Mouse (Mus musculus) adrenal gland, postnatal 25 days (tissue): ENCODE measurements around the gene Fam187a. TPM values are rescaled to one million over a fixed set of nuclear protein-coding genes. Genes with fewer than 3 reads are reported as not detected.
A peak's percentile ranks its signal among the peaks of the same experiment; 100 is the strongest.

Source experiments
- DNase-seq: peaks from one replicate; pipeline ENCODE4 v3.0.0; 2021; ENCODE audit warnings: mixed read lengths
- long read RNA-seq: library from polyadenylated mRNA; stranded (forward); transcript quantifications from one replicate; pipeline ENCODE4 v2.0.0, GENCODE M21; 2021
- total RNA-seq: library from RNA; stranded (reverse); gene quantifications from 2 replicates; pipeline ENCODE4 v1.2.3, GENCODE M21; 2021

Fam187a gene
- total RNA-seq, result not detected in 2 replicates
- long read RNA-seq, result 0 reads

DNA sequence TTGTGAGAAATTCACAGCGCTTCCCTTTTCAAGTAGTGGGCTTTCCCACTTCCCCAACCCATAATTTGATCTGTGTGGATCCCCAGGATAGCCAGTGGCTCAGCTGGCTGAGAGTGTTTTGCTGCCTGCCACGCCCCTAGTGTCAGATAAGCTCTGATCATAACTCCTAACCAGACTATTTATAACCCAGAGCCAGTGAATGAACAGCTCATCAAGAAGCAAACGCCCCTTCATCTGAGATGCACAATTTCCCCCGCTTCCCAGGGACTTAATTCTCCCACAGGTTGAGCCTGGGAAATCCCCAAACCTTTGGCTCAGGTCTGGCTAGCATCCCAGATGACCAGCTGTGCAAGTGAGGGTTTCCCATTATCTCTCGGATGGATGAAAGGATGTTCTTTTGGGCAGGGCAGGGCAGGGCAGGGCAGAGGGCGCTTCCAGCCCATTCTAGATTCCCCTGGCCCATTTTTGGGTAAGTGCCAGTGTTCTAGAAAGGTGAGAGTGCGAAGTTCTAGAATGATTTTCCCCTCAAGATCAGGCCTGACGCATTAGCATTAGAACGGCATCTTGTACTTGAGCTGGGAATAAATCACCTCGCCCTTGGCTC lies at the start of gene Fam187a:
Gene Fam187a, plus strand, starts transcription at position 554 of the 604 bp plus-strand sequence.
- DNase-seq, result no peak

DNA sequence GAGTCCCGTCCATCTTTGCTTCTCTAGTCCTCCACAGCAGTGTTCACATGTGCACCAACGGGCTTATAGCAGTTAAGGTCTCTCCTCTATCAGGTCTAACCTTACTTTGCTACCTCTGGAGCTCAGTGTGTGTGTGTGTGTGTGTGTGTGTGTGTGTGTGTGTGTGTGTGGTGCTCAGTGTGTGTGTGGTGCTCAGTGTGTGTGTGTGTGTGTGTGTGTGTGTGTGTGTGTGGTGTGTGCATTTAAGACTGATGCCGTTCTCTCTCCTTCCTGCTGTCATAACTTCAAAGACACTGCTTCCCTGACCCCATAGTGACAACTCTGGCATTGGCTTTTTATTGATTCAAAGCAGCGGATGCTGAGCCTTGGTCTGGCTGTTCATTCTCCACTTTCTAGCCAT lies 49.4 kb upstream of the Fam187a start, which contains the start of gene Higd1b:
Gene Higd1b, plus strand, starts transcription at position 301 of the 400 bp plus-strand sequence.
- DNase-seq, result no peak

DNA sequence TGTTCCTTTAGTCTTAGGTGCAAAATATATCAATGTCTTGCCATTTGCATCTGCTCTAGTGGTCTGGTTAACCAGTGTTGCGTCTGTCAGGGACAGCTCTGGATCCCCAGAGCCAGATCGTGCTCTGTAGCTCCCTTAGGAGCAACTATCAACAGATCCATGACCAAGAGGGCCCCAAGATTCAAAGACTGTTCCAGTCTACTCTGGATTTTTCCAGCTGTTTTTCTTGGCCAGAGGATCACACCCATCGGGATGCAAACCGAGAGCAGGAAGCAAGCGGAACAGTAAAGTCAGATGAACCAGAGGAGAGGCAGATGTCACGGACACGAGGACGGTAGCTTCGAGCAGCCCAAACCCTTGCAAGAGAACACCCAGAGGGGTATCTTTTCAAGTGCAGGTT lies 48.8 kb upstream of the Fam187a start:
- DNase-seq, result no peak

DNA sequence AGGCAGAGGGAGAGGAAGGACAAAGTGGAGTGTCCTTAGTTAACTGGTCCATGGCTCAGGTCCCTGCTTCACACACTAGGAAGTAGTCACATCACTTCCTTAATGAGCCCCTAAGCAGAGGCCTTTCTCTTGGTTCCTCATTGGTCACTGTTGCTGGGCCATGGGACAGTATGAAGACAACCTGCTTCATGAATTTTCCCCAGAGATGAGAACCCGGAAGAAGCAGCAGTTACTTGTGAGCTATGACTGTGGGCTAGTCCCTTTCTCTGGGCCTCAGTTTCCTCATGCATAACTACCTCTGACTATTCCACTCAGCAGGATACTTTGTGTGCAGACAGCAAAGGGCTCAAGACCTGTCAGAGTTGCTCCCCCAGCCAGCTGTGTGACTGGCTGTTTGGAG lies 47.6 kb upstream of the Fam187a start:
- no peak for DNase-seq

GRCm38 (mm10) chr11:102838126-102838525 lies 46.8 kb upstream of the Fam187a start:
- no peak for DNase-seq

DNA sequence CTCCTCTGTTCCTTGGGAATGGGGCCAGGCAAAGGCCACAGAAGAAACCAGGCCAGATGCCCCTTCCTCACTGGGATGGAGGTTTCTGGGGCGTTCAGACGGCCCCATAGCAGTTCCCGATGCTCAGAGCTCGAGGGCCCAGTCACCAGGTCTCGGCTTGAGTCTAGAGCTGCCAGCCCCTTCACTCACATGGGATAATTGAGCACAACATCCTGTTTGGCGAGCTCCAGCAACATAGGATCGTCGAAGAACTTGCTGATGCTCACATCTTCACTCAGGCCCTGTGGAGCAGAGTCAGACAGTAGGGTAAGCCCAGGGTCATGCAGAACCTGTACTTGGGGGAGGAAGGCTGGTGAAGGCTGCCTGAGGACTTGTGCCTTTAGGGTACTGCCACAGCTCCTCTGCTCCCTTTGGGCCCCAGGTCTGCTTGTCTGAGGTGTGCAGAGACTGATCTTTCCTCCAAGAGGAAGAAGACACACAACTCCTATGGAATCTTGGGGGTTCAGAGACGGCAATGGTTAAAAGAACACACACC lies 46.3 kb upstream of the Fam187a start:
- DNase-seq, result no peak

GRCm38 (mm10) chr11:102845926-102846325 lies 39.0 kb upstream of the Fam187a start:
- peak; percentile 29 for DNase-seq

- peak; percentile 86 for DNase-seq
Measured at GRCm38 (mm10) chr11:102851883-102852282, 33.1 kb upstream of the Fam187a start.

DNA sequence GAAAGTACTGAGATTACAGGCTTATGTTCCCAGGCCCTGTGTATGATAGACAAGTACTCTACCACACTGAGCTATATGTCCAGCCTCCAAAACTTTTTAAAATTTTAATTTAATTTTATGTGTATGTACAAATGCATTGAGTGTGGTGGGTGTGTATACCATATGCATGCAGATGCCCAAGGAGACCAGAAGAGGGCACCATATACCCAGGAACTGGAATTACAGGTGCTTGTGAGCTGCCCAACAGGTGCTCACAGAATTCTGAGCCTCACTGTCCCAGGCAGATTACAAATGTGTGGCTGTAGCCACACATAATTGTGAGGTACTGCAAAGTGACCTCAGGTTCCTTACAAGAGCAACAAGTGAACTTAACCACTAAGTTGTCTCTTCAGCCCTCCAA lies 31.2 kb upstream of the Fam187a start:
- DNase-seq, result no peak

DNA sequence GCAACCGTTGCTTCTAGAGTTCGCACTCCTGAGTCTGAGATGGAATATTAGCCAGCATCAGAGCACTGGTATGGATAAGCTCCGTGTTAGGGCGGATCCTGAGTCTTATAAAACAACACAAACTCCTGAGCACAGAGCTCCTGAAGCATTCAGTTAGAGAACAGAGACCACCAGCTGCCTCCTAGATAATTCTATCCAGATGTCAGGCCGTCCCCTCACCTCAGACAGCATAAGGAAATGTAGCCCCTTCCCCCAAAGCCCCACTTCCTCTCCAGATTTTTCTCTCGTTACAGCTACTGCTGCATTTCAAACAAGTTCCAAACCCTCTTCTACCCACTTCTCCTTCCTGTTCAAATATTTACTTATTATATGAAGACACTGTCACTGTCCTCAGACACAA lies 29.0 kb upstream of the Fam187a start:
- no peak for DNase-seq

GRCm38 (mm10) chr11:102858951-102859350 lies 26.0 kb upstream of the Fam187a start:
- no peak for DNase-seq

GRCm38 (mm10) chr11:102859933-102860332 lies 25.0 kb upstream of the Fam187a start:
- no peak for DNase-seq

DNA sequence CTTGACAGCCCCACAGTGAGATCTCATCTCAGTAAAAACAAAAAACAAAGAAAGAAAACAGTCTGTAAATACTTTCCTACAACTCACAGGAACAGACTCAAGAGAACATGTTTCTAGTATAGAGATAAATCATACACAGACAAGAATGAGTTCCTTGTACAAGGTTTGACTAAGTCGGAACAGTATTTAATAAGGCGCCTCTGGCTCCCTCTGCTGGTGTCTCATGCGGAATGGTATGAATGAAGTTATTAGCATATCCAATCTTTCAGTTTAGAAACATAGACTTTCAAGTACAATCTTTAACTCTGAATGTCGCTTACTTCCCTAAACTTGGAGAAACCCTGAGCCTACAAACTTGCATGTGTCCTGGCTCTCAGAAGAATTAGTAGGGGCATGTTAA lies 20.7 kb upstream of the Fam187a start:
- peak; percentile 68 for DNase-seq

DNA sequence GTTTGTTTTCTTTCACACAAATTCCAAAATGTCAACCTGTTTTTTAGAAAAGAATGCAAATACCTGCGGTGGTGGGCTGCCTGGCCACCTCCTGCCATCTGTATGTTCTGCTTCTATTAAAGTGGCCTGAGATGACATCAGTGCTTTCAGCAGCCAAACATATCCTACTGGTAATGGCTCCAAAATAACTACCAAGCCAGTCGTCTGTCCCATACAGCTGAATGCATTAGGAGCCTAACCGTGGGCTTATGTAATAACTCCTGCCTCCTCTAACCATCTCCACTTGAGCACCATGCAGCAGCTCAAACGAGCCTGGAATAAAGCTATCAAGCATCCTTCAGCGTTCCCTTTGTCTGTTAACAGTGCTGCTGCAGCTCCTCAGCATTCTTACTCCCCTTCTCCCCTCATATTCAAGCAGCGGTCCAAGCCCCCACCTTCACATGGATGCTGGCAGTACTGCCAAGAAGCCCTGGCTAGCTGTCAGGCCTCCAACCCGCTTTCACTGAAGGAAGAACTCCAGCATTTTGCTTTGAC lies 10.1 kb upstream of the Fam187a start:
- DNase-seq, result no peak

DNA sequence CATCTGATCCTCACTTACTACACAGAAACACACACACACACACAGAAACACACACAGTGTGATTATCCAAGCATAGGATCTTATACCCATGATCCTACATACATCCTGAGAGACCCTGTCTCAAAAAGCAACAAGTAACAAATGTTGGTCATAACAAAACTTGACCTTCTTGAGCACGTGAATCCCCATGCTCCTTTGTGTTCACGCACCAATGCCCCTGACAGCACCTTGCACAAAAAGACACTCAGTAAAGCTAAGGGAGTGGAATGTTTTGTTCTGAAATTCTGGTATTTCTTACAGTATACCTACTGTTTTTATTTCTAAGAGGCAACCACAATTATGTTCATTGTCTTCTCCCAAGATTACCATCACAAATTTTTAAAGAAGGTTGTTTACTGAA lies 5.4 kb upstream of the Fam187a start:
- DNase-seq, result no peak

DNA sequence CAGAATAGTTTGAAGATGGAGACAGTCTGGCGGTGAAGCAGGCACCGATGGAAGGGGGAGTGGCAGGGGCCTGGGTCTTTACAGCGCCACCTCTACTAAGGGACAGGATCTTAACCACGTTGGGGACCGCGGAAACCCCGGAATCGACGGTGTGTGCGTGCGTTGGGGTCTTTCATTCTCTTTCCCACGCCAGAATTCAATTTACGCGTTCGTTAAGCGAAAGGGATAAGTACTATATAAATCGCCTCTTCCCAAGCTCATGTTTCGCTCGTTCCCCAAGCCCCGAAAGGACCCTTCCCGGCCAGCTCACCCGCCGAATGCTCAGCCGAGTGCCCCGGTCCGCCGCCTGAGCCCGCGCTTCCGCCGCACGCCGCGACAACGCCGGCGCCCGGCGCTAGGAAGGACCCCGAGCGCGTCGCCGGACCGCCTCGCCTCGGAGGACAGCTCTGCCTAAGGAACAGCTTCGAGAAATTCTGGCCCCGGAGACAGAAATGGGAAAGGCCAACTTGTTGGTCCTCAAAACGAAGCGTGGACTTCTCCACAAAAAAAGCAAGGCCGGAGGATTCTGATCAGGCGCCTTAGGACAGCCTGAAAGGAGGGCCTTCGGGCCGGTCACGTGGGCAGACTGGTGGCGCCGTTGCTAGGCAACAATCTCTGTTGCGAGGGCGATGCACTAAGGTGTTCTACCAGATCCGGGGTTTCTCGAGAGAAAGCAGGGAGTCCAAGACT lies 4.2 kb upstream of the Fam187a start, which contains the start of the genes Eftud2 and Ccdc103:
Gene Eftud2, minus strand, starts transcription at position 401 of the 729 bp plus-strand sequence.
Gene Ccdc103, plus strand, starts transcription at position 620 of the 729 bp plus-strand sequence.
- peak; percentile 90 for DNase-seq

DNA sequence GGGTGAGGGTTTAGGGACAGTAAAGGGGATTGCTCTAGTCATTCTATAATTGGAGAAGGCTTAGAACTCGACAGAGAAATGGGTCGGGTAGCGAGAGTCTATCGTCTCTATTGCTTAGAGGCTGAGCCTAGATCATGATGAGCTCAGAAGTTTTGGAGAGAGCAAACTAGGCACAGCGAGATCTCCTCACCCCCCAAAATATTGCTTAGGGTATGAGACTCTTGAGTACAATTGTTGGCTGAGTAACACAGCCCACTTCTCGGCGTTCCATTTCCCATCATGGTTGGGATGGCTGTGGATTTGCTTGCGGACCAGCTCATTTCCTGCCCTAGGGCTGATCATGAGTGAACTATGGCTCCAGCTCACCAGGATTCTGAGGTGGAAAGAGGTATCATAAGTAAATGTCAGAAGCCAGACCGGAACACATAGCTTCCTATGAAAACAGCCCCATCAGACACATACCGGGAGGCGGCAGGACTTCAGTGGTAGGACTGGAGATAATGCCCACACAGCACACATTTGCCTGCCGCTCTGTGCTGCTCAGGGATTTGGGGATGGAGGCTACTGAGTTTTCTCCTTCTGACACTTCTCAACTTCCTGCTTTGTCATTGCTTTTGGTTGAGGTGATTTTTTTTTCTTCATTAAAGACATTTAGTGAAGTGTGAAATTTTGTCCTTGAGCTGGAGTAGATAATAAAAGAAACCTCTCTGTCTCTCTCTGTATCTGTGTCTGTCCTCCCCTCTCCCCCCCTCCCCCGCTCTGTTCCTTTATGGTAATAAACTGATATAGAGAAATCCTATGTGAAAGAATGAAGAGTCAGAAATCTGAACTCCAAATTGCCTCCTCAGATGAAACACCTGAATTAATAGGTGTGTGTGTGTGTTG lies 3.4 kb upstream of the Fam187a start:
- DNase-seq, result no peak

- no peak for DNase-seq
Measured at GRCm38 (mm10) chr11:102887433-102887832, 2.5 kb downstream of the Fam187a start.

GRCm38 (mm10) chr11:102888135-102888534 lies 3.2 kb downstream of the Fam187a start:
- DNase-seq, result no peak

DNA sequence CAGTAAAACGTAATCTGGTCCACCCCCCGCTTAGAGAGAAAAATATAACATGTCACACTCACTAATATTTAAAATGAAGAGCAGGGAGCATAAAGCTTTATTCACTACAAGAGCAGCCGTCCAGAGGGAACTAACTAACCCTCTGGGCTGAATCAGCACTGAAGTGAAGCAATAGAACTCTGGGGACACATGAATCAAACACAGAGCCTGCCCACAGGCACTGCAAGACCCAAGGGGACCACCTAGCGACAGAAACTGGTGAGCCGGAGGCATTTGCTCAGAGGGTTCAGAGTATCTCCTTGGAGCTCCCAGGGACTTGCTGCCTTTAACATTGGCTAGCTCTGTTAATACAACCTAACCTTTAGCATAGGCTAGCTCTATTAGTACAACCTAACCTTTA lies 5.1 kb downstream of the Fam187a start:
- no peak for DNase-seq

GRCm38 (mm10) chr11:102893015-102893651 lies 8.2 kb downstream of the Fam187a start:
- DNase-seq, result peak; percentile 55

DNA sequence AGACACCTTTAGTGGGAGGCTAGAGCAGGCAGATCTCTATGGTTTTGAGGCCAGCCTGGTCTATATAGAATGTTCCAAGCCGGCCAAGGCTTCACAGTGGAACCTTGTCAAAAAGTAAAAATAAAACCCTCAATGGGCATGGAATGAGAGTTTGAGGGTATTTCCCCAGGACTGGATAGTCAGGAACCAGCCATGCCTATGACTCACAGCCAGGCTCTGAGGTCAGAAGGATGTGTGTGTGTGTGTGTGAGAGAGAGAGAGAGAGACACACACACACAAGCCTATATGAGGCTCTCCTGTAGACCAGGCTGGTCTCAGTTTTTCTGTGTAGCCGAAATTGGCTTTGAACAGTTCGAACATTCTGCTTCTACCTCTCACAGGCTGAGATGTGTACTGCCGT lies 9.7 kb downstream of the Fam187a start:
- DNase-seq, result no peak
